Mouse (Mus musculus) stomach, adult 2 months (tissue): Measurements from ENCODE around the gene Fam118b. TPM values are rescaled to one million over a fixed set of nuclear protein-coding genes. Genes with fewer than 3 reads are reported as not detected.

Source experiments
- polyA plus RNA-seq: library from polyadenylated mRNA; depleted of rRNA; stranded (reverse); fragments of >200 nt; gene quantifications from 2 replicates; pipeline ENCODE4 v1.2.3, GENCODE M21; 2012; rRNA removed

The Fam118b gene
- 4.5 and 5.7 TPM in 2 replicates for polyA plus RNA-seq

DNA sequence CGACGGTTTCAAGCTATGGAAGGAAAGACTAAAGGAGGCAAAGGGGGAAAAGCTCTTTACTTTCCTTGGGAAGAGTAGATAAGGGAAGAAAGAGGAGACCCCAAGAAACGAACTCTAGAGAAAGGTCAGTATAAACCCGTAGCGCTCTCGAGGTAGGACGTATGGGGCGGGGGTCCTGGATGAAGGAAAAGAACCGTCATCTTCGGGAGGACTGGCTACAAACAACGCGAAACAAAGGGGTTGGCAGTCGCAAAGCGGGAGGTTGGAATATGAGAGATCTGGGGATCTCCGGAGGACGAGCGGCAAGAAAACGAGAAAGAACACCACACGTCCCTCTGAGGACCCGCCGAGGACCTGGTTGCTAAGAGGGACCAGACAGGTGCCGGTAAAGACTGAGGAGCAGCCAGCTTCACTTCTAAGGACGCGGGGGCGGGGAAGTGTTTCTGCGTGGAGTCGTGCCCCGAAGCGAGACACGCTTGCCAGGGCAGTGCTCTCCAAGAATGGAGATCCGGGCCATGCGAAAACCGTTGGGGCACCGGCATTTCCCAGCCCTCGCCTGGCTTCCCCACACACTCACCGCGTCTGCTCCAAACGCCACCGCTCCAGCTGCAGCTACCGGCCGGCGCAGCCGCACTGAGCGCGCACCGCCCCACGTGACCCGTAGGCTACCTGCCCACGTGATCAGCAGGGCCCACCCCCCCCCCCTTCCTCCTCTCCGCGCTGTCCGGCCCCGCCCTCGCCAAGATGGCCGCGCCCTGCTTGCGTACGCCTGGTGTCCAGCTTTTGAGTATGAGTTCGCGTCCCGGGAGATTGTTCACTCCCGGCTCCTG, at the start of gene Fam118b, which contains the start of gene Rpusd4:
Gene Fam118b (minus strand): TSS at position 660 of the 830 bp plus-strand sequence.
Gene Rpusd4 (plus strand): TSS at position 720 of the 830 bp plus-strand sequence.

DNA sequence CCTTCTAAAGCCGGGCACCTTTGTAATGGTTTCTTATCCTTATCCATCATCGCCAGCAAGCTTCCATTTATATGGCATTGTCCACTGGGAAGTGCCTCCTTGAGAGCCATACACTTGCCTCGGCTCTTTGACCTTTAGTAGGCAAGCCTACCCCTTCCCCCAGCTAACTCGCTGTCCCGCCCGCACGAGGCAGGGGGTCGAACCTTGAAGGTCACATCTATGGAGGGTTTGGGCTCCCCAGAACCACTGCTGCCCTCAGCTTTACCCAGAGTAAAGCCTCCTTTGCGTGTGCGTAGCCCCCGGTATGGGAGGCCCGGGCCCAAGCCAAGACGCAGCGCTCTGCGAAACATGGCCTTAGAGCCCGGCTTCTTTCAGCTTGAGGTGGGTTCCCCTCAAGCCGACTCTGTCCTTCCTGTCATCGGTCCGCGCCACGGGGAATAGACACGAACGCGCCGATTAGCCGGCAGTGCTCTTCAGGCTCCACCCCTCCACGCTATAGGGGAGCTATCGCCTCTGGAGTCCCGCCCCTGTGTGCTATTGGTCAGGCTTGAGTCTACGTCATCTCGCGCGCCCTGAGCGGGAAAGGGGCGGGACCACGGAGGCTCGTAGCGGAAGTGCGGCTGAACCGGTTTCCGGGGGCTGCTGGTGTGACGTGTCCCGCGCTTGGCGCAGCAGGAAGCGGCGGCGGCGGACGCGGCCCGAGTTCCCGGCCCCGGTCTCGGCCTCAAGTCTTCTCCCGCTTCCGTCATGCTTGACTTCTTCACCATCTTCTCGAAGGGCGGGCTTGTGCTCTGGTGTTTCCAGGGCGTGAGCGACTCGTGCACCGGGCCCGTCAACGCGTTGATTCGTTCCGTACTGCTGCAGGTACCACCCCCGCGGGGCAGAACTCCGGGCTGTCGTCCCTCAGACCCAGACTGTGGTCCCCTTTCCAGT, 56.8 kb downstream of the Fam118b start, which contains the start of gene Foxred1:
Gene Foxred1 (minus strand): TSS at position 514 of the 933 bp plus-strand sequence.

DNA sequence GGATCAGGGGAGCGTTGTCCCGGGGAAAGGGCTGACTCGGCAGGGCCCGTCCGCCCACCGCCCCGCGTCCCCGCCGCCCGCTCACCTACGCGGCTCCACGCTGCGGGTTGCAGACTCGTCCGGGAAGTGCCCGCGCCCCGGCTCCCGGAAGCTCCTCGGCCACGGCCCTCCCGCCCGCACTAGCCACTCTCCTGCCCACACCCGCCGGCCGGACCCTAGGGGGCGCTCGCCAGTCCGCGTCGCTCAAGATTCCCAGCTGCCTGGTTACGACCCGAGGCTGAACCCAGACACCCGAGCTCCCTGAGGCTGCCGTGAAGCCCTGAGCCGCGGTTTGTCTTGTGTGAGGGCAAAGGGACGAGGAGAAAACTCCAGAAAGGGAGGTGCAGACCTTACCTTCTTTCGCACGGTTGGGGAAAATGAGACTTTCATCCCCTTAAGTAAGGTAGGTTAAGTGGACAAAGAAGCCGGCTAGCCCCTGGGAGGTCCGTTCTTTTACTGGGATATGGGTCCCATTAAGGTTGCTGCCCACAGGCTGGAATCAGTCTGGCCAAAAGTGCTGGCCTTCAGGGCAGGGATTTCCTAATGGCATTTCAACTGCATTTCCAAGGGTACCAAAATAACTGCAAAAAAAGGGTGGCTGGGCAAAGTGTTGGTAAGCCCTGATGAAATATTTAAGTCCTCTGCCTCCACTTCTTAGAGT, 67.7 kb downstream of the Fam118b start, which contains the start of the genes Srpr and Tirap:
Gene Srpr (plus strand): TSS at position 404 of the 700 bp plus-strand sequence.
Gene Tirap (minus strand): TSS at position 520 of the 700 bp plus-strand sequence.

DNA sequence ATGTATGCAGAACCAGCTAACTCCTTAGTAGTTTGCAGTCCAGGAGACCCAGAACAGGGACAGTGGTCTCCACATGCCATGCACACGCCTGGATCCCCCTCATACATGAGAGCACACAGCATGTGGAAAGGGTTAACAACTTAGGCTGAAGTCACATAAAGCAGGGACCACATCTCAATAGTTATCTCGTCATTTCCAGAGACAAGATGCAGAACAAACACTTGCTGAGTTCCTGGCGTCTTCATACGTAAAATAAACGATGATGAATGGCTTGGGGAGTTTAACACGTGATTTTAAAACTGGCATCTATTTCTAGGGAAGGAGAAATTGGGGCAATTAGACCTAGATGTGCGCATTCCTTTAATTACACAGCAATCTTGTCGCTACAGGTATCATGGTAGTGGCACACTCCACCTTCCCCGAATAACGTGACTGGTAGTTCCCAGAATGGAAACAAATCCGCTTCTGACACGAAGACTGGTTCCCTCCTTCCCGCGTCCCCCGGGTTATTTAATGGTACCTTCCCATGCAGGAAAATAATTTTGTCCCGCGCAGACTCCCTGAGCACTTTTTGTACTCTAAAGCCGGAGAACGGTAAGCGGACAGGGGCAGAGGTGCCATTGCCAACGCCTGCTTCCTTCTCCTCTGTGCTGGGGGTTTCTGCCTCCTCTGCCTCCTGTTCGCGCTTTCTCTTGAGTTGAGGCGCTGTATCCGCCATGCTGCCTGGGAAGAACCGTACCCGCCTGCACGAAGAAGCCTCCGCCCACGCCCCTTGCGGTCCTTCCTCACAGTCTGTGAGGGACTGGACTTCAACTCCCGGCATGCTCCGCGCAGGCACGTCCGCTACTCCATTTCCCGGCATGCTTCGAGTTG, 92.1 kb downstream of the Fam118b start, which contains the start of gene Dcps:
Gene Dcps (minus strand): TSS at position 811 of the 873 bp plus-strand sequence.

Other genes starting within 250 kb of the Fam118b start
- gene St3gal4, start 148.5 kb downstream of the Fam118b start, polyA plus RNA-seq, result 3.9 and 14.4 TPM in 2 replicates
- gene Dcps, start 91.7 kb downstream of the Fam118b start, polyA plus RNA-seq, result 10.3 and 14.7 TPM in 2 replicates
- gene Srpr, start 67.6 kb downstream of the Fam118b start, polyA plus RNA-seq, result 17.3 and 18.4 TPM in 2 replicates
- gene Tirap, start 67.5 kb downstream of the Fam118b start, polyA plus RNA-seq, result 10.5 and 12.8 TPM in 2 replicates
- 6.0 and 6.2 TPM in 2 replicates for gene Foxred1, start 56.8 kb downstream of the Fam118b start, polyA plus RNA-seq
- gene Rpusd4, start 60 bp upstream of the Fam118b start, polyA plus RNA-seq, result 3.5 and 3.7 TPM in 2 replicates
- 1.2 and 1.8 TPM in 2 replicates for gene Cdon, start 153.3 kb upstream of the Fam118b start, polyA plus RNA-seq